Mouse (Mus musculus) neural tube, embryonic 12.5 days (tissue): Measurements from ENCODE around the gene Slc7a6os. TPM values are rescaled to one million over a fixed set of nuclear protein-coding genes. Genes with fewer than 3 reads are reported as not detected.
A peak's percentile ranks its signal among the peaks of the same experiment; 100 is the strongest.
"Not testable (repeated sequence)": the region's sequence is repeated elsewhere in the genome, so short reads cannot be mapped to it uniquely, and the experiment has no call there.

ENCODE experiments used
- ATAC-seq: fragments of 200-750 bp; cut with Nextera tagmentation; 2 replicates; pipeline ENCODE4 v1.8.0; 2017; ENCODE audit warnings: low read depth, mild to moderate bottlenecking, moderate TSS enrichment, moderate library complexity; ENCODE audit not compliant: low FRiP score
- H3K27ac ChIP-seq: fragments of 300-500 bp; sonication (generic); 2 replicates; pipeline ENCODE4 v1.5.1; 2016
- H3K27me3 ChIP-seq: fragments of 300-500 bp; sonication (generic); replicated peaks from 2 replicates; pipeline ENCODE4 v1.6.1; 2016; ENCODE audit warnings: mild to moderate bottlenecking
- H3K36me3 ChIP-seq: fragments of 300-500 bp; sonication (generic); 2 replicates; pipeline ENCODE4 v1.6.1; 2016; ENCODE audit warnings: mild to moderate bottlenecking
- H3K4me1 ChIP-seq: fragments of 300-500 bp; sonication (generic); 2 replicates; pipeline ENCODE4 v1.6.1; 2016
- H3K4me2 ChIP-seq: fragments of 300-500 bp; sonication (generic); replicated peaks from 2 replicates; pipeline ENCODE4 v1.6.1; 2016; ENCODE audit warnings: mild to moderate bottlenecking
- H3K4me3 ChIP-seq: fragments of 300-500 bp; sonication (generic); 2 replicates; pipeline ENCODE4 v1.5.1; 2016
- H3K9ac ChIP-seq: fragments of 300-500 bp; sonication (generic); 2 replicates; pipeline ENCODE4 v1.6.1; 2016; ENCODE audit warnings: mild to moderate bottlenecking
- H3K9me3 ChIP-seq: fragments of 300-500 bp; sonication (generic); 2 replicates; pipeline ENCODE4 v1.6.1; 2016; ENCODE audit warnings: mild to moderate bottlenecking
- WGBS: fragments of 180-500 bp; shearing (Covaris S2); methylation state at CpG from one replicate; pipeline ENCODE4 v1.1.7; 2016; 5-methylcytosine and 5-hydroxymethylcytosine counted together
- polyA plus RNA-seq: library from polyadenylated mRNA; unstranded; fragments of >200 nt; fragmentation: Nextera tagmentation; extraction: Ambion mirVana; gene quantifications from 2 replicates; pipeline ENCODE4 v1.2.1, GENCODE M21; 2016

Slc7a6os gene
- polyA plus RNA-seq, 1 experiment from 2014 or later, result 44.1 TPM

GRCm38 (mm10) chr8:106210035-106210731 is 552 bp downstream of the Slc7a6os start:
- Histone ChIP-seq H3K27me3 (no peaks in the 10 kb centered on the region), H3K9me3 (no peaks in the 10 kb centered on the region), H3K4me3 (peak overlapping the region; percentile 73), H3K4me2 (peak overlapping the region; percentile 81), H3K9ac (peak overlapping the region; percentile 84), H3K36me3 (peaks cover 37% of the 10 kb centered on the region), H3K27ac (peak overlapping the region; percentile 71), H3K4me1 (peaks cover 11% of the 10 kb centered on the region)
- ATAC-seq, result peak; percentile 83
- under 1% methylated on average over 35 of the region's 35 CpGs for WGBS

- H3K9me3 ChIP-seq, H3K4me3 ChIP-seq, H3K4me1 ChIP-seq, ATAC-seq, H3K9ac ChIP-seq, H3K4me2 ChIP-seq, H3K27me3 ChIP-seq, H3K27ac ChIP-seq: not testable (repeated sequence)
- H3K36me3 ChIP-seq, result peaks cover 75% of the 10 kb centered on the region
- WGBS, result 91% methylated on average over 3 of the region's 3 CpGs
Observed at GRCm38 (mm10) chr8:106199596-106199995, 11.1 kb downstream of the Slc7a6os start.

- Histone ChIP-seq H3K36me3 (peaks cover 77% of the 10 kb centered on the region), H3K4me2 (no peak overlapping the region), H3K9me3 (no peaks in the 10 kb centered on the region), H3K27me3 (no peaks in the 10 kb centered on the region), H3K4me1 (no peaks in the 10 kb centered on the region), H3K27ac (no peak overlapping the region), H3K4me3 (no peak overlapping the region), H3K9ac (no peak overlapping the region)
- ATAC-seq, result no peak
- 27% methylated on average over 1 of the region's 1 CpGs for WGBS
Observed at GRCm38 (mm10) chr8:106198741-106199140, 12.0 kb downstream of the Slc7a6os start.

GRCm38 (mm10) chr8:106194062-106194461 is 16.7 kb downstream of the Slc7a6os start:
- no peak for ATAC-seq
- Histone ChIP-seq H3K36me3 (peaks cover 72% of the 10 kb centered on the region), H3K4me2 (no peak overlapping the region), H3K4me1 (no peaks in the 10 kb centered on the region), H3K4me3 (no peak overlapping the region), H3K9ac (no peak overlapping the region), H3K27ac (no peak overlapping the region), H3K9me3 (no peaks in the 10 kb centered on the region), H3K27me3 (no peaks in the 10 kb centered on the region)
- 89% methylated on average over 5 of the region's 5 CpGs for WGBS

- Histone ChIP-seq H3K9ac (no peak overlapping the region), H3K4me3 (no peak overlapping the region), H3K4me1 (no peaks in the 10 kb centered on the region), H3K9me3 (no peaks in the 10 kb centered on the region), H3K36me3 (peaks cover 71% of the 10 kb centered on the region), H3K27me3 (no peaks in the 10 kb centered on the region), H3K27ac (no peak overlapping the region), H3K4me2 (no peak overlapping the region)
- ATAC-seq, result no peak
- WGBS, result 89% methylated on average over 6 of the region's 6 CpGs
Observed at GRCm38 (mm10) chr8:106193162-106193561, 17.6 kb downstream of the Slc7a6os start.

- WGBS, result 95% methylated on average over 5 of the region's 5 CpGs
- Histone ChIP-seq H3K4me1 (no peaks in the 10 kb centered on the region), H3K36me3 (peaks cover 77% of the 10 kb centered on the region), H3K27ac (no peak overlapping the region), H3K9me3 (no peaks in the 10 kb centered on the region), H3K4me2 (no peak overlapping the region), H3K4me3 (no peak overlapping the region), H3K27me3 (no peaks in the 10 kb centered on the region), H3K9ac (no peak overlapping the region)
- ATAC-seq, result no peak
Observed at GRCm38 (mm10) chr8:106191639-106192038, 19.1 kb downstream of the Slc7a6os start.

GRCm38 (mm10) chr8:106189162-106189561 is 21.6 kb downstream of the Slc7a6os start:
- no peak overlapping the region for H3K4me3 ChIP-seq
- H3K36me3 ChIP-seq, result peaks cover 64% of the 10 kb centered on the region
- no peak overlapping the region for H3K27ac ChIP-seq
- H3K9ac ChIP-seq, result no peak overlapping the region
- no peaks in the 10 kb centered on the region for H3K9me3 ChIP-seq
- 94% methylated on average over 4 of the region's 4 CpGs for WGBS
- no peaks in the 10 kb centered on the region for H3K27me3 ChIP-seq
- H3K4me2 ChIP-seq, result no peak overlapping the region
- ATAC-seq, result no peak
- H3K4me1 ChIP-seq, result no peaks in the 10 kb centered on the region

GRCm38 (mm10) chr8:106186394-106186793 is 24.3 kb downstream of the Slc7a6os start:
- H3K4me1 ChIP-seq, result no peaks in the 10 kb centered on the region
- no peak for ATAC-seq
- WGBS, result 93% methylated on average over 3 of the region's 3 CpGs
- no peak overlapping the region for H3K4me3 ChIP-seq
- H3K9me3 ChIP-seq, result no peaks in the 10 kb centered on the region
- peaks cover 39% of the 10 kb centered on the region for H3K36me3 ChIP-seq
- H3K27ac ChIP-seq, result no peak overlapping the region
- no peaks in the 10 kb centered on the region for H3K27me3 ChIP-seq
- no peak overlapping the region for H3K9ac ChIP-seq
- H3K4me2 ChIP-seq, result no peak overlapping the region

- no peak overlapping the region for H3K4me2 ChIP-seq
- no peaks in the 10 kb centered on the region for H3K4me1 ChIP-seq
- H3K9ac ChIP-seq, result no peak overlapping the region
- no peak overlapping the region for H3K4me3 ChIP-seq
- H3K27ac ChIP-seq, result no peak overlapping the region
- H3K27me3 ChIP-seq, result no peaks in the 10 kb centered on the region
- no peak for ATAC-seq
- no peaks in the 10 kb centered on the region for H3K9me3 ChIP-seq
- 90% methylated on average over 8 of the region's 8 CpGs for WGBS
- H3K36me3 ChIP-seq, result peaks cover 34% of the 10 kb centered on the region
Observed at GRCm38 (mm10) chr8:106185628-106186270, 25.0 kb downstream of the Slc7a6os start.

GRCm38 (mm10) chr8:106178428-106178827 is 32.3 kb downstream of the Slc7a6os start:
- 91% methylated on average over 2 of the region's 2 CpGs for WGBS
- Histone ChIP-seq H3K4me3 (no peak overlapping the region), H3K27ac (no peak overlapping the region), H3K36me3 (peaks cover 12% of the 10 kb centered on the region), H3K27me3 (no peaks in the 10 kb centered on the region), H3K4me2 (no peak overlapping the region), H3K9me3 (no peaks in the 10 kb centered on the region), H3K4me1 (peaks cover 6% of the 10 kb centered on the region; the same call in 1 of the 2 replicates), H3K9ac (no peak overlapping the region)
- ATAC-seq, result no peak

- no peaks in the 10 kb centered on the region for H3K9me3 ChIP-seq
- peaks cover 12% of the 10 kb centered on the region for H3K36me3 ChIP-seq
- no peaks in the 10 kb centered on the region for H3K27me3 ChIP-seq
- H3K4me3 ChIP-seq, result no peak overlapping the region
- no peak overlapping the region for H3K27ac ChIP-seq
- ATAC-seq, result no peak
- WGBS, result 82% methylated on average over 1 of the region's 1 CpGs
- peaks cover 6% of the 10 kb centered on the region; the same call in 1 of the 2 replicates for H3K4me1 ChIP-seq
- H3K9ac ChIP-seq, result no peak overlapping the region
- no peak overlapping the region for H3K4me2 ChIP-seq
Observed at GRCm38 (mm10) chr8:106177594-106177993, 33.1 kb downstream of the Slc7a6os start.

- ATAC-seq, result no peak
- Histone ChIP-seq H3K4me2 (no peak overlapping the region), H3K9me3 (no peaks in the 10 kb centered on the region), H3K27ac (no peak overlapping the region), H3K36me3 (peaks cover 12% of the 10 kb centered on the region), H3K4me3 (no peak overlapping the region), H3K27me3 (no peaks in the 10 kb centered on the region), H3K9ac (no peak overlapping the region), H3K4me1 (peaks cover 6% of the 10 kb centered on the region; the same call in 1 of the 2 replicates)
- WGBS, result 18% methylated on average over 1 of the region's 1 CpGs
Observed at GRCm38 (mm10) chr8:106176891-106177290, 33.8 kb downstream of the Slc7a6os start.

- H3K9me3 ChIP-seq, result no peaks in the 10 kb centered on the region
- 92% methylated on average over 3 of the region's 3 CpGs for WGBS
- no peak overlapping the region for H3K4me3 ChIP-seq
- H3K27me3 ChIP-seq, result no peaks in the 10 kb centered on the region
- H3K9ac ChIP-seq, result no peak overlapping the region
- H3K4me1 ChIP-seq, result peaks cover 16% of the 10 kb centered on the region
- ATAC-seq, result no peak
- no peaks in the 10 kb centered on the region for H3K36me3 ChIP-seq
- no peak overlapping the region for H3K27ac ChIP-seq
- H3K4me2 ChIP-seq, result no peak overlapping the region
Observed at GRCm38 (mm10) chr8:106173566-106173965, 37.2 kb downstream of the Slc7a6os start.
